Comparison of ENCODE assay signal across 9 mouse cellular contexts in genomic region chr12:103389348-103389727, GRCm38 (mm10). TPM values are rescaled to one million over a fixed set of nuclear protein-coding genes. Genes with fewer than 3 reads are reported as not detected.
DNase-seq lines count a peak whose midpoint lies in the region; ATAC-seq and TF ChIP-seq lines count a peak whose summit lies in the region.
"Had no signal": no experiment of that assay in that cellular context is flagged by ENCODE, and none has a peak within 500 bp of the region (broad histone marks: within the 10 kb centered on the region; RNA-seq: fewer than 3 reads in every experiment).

No protein-coding gene starts in this region.

- peaks cover 38% of the 10 kb centered on the region for H3K4me1 ChIP-seq in heart, embryonic 15.5 days (replicated peaks)
- H3K4me1 ChIP-seq in forebrain, postnatal 0 days (ENCODE audit: insufficient read depth) = peaks cover 5% of the 10 kb centered on the region; the same call in 1 of the 2 replicates

- no peaks in the 10 kb centered on the region for H3K36me3 ChIP-seq in heart, embryonic 15.5 days
- H3K36me3 ChIP-seq in forebrain, postnatal 0 days (ENCODE audit: insufficient read depth) = no peaks in the 10 kb centered on the region
- H3K36me3 ChIP-seq in macrophage (ENCODE audit: inconsistent target) = no peaks in the 10 kb centered on the region

- ATAC-seq in heart, embryonic 15.5 days (replicated peaks; ENCODE audit: insufficient number of reproducible peaks, insufficient read depth, low FRiP score, low read depth) = no peak
- no peak for ATAC-seq in forebrain, postnatal 0 days
- ATAC-seq in inflammation-experienced regulatory T-cells, adult 6 months = no peak

- no peak overlapping the region for H3K27ac ChIP-seq in heart, embryonic 15.5 days
- H3K27ac ChIP-seq in forebrain, postnatal 0 days (ENCODE audit: low read depth, low read length) = no peak overlapping the region
- H3K27ac ChIP-seq in macrophage = no peak overlapping the region

- no peaks in the 10 kb centered on the region for H3K79me2 ChIP-seq in macrophage (ENCODE audit: inconsistent target)

- no peak for TF ChIP-seq CTCF in forebrain, postnatal 0 days (IDR thresholded peaks at IDR 0.05; ENCODE audit: low read depth)

- peak overlapping the region; percentile 88 for H3K4me2 ChIP-seq in heart, embryonic 15.5 days
- peak overlapping the region; percentile 95 for H3K4me2 ChIP-seq in forebrain, postnatal 0 days (ENCODE audit: low read depth)

- WGBS in heart, embryonic 15.5 days = 53% methylated on average over 2 of the region's 2 CpGs
- WGBS in forebrain, postnatal 0 days = 65% methylated on average over 2 of the region's 2 CpGs
- 85% methylated on average over 2 of the region's 2 CpGs for WGBS in macrophage (ENCODE audit: missing documents)

- H3K27me3 ChIP-seq in heart, embryonic 15.5 days = no peaks in the 10 kb centered on the region
- H3K27me3 ChIP-seq in forebrain, postnatal 0 days (ENCODE audit: insufficient read depth, low read length) = no peaks in the 10 kb centered on the region

- H3K4me3 ChIP-seq in heart, embryonic 15.5 days = peak overlapping the region; percentile 88
- peak overlapping the region; percentile 73 for H3K4me3 ChIP-seq in forebrain, postnatal 0 days (ENCODE audit: low read depth, low read length)
- peak overlapping the region; percentile 34; the same call in 1 of the 2 replicates for H3K4me3 ChIP-seq in macrophage (ENCODE audit: inconsistent target)

- H3K9ac ChIP-seq in heart, embryonic 15.5 days = peak overlapping the region; percentile 89
- peak overlapping the region; percentile 77 for H3K9ac ChIP-seq in forebrain, postnatal 0 days

- H3K9me3 ChIP-seq in heart, embryonic 15.5 days (replicated peaks) = no peaks in the 10 kb centered on the region
- no peaks in the 10 kb centered on the region for H3K9me3 ChIP-seq in forebrain, postnatal 0 days (ENCODE audit: low read length)

- no peak for DNase-seq in heart, adult 11 months
- peak; percentile 30 for DNase-seq in MN1 (ENCODE audit: low spot score)
- DNase-seq in forebrain, postnatal 0 days = no peak
- no peak for DNase-seq in frontal cortex, postnatal 25 days (ENCODE audit: low spot score in 2 of 2)
- no peak for DNase-seq in thymus, adult 18-20 months

RNA-seq across cellular contexts. Expression of gene Otub2, which starts 0.9 kb away (rescaled TPM):
- 9.9 and 11.2 TPM in 2 replicates for polyA plus RNA-seq in heart, embryonic 15.5 days (2015; fragmentation: Nextera tagmentation; extraction: Ambion mirVana)
- total RNA-seq in forebrain, postnatal 0 days (2014; rRNA removed) = 22.2 and 26.5 TPM in 2 replicates
- 18.9 and 21.3 TPM in 2 replicates for polyA plus RNA-seq in forebrain, postnatal 0 days (2015; fragmentation: Nextera tagmentation; extraction: Ambion mirVana)
- total RNA-seq in macrophage (2018; cell fraction: chromatin; rRNA removed) = 1 to 10 TPM in 12 of 26 experiments, under 1 TPM in 10, not detected in 4; 0.21 to 2.7 (median 1.0) TPM
- total RNA-seq in macrophage (2018; cell fraction: cytosol; rRNA removed) = 1 to 10 TPM in 12 of 26 experiments, under 1 TPM in 14; 0.19 to 2.1 (median 0.87) TPM
- 1 to 10 TPM in 13 of 26 experiments, under 1 TPM in 12, not detected in 1; 0.25 to 2.1 (median 1.0) TPM for total RNA-seq in macrophage (2018; cell fraction: nucleus; rRNA removed)
- polyA plus RNA-seq in macrophage (2018) = 0.64 to 1.1 TPM (median 0.80 TPM) in 3 replicates
- polyA plus RNA-seq in inflammation-experienced regulatory T-cells, adult 6 months (2017; shearing (Covaris generic)) = 1 to 10 TPM; 1.3 to 2.3 (median 1.9) TPM

RNA-seq across cellular contexts. Expression of gene 9330161L09Rik, which starts 18.3 kb away (rescaled TPM):
- 0.19 and 0.42 TPM in 2 replicates for polyA plus RNA-seq in heart, embryonic 15.5 days (2015; fragmentation: Nextera tagmentation; extraction: Ambion mirVana)
- total RNA-seq in forebrain, postnatal 0 days (2014; rRNA removed) = 5.1 and 11.8 TPM in 2 replicates
- polyA plus RNA-seq in forebrain, postnatal 0 days (2015; fragmentation: Nextera tagmentation; extraction: Ambion mirVana) = 0.82 and 1.3 TPM in 2 replicates
- 10 to 100 TPM in 5 of 26 experiments, 1 to 10 TPM in 21; 3.2 to 14.5 (median 6.1) TPM for total RNA-seq in macrophage (2018; cell fraction: chromatin; rRNA removed)
- 1 to 10 TPM in 1 of 26 experiments, under 1 TPM in 24, not detected in 1; 0.15 to 1.1 (median 0.51) TPM for total RNA-seq in macrophage (2018; cell fraction: cytosol; rRNA removed)
- total RNA-seq in macrophage (2018; cell fraction: nucleus; rRNA removed) = 1 to 10 TPM; 1.2 to 7.3 (median 3.5) TPM
- polyA plus RNA-seq in macrophage (2018) = 0.57 TPM in 1 of 3 replicates, not detected in the others
- 1 to 10 TPM in 2 of 3 experiments, not detected in 1; 1.1 TPM for polyA plus RNA-seq in inflammation-experienced regulatory T-cells, adult 6 months (2017; shearing (Covaris generic))

RNA-seq across cellular contexts. Expression of gene Asb2, which starts 33.5 kb away (rescaled TPM):
- polyA plus RNA-seq in heart, embryonic 15.5 days (2015; fragmentation: Nextera tagmentation; extraction: Ambion mirVana) = 194 and 219 TPM in 2 replicates
- 1.6 and 2.1 TPM in 2 replicates for total RNA-seq in forebrain, postnatal 0 days (2014; rRNA removed)
- 1.5 and 1.6 TPM in 2 replicates for polyA plus RNA-seq in forebrain, postnatal 0 days (2015; fragmentation: Nextera tagmentation; extraction: Ambion mirVana)
- 1 to 10 TPM in 7 of 26 experiments, under 1 TPM in 4, not detected in 15; 0.33 to 2.5 (median 1.1) TPM for total RNA-seq in macrophage (2018; cell fraction: chromatin; rRNA removed)
- total RNA-seq in macrophage (2018; cell fraction: cytosol; rRNA removed) = 1 to 10 TPM in 9 of 26 experiments, under 1 TPM in 15, not detected in 2; 0.06 to 2.9 (median 0.88) TPM
- 1 to 10 TPM in 9 of 26 experiments, under 1 TPM in 7, not detected in 10; 0.47 to 8.6 (median 1.1) TPM for total RNA-seq in macrophage (2018; cell fraction: nucleus; rRNA removed)
- 0.29 to 2.1 TPM (median 0.47 TPM) in 3 replicates for polyA plus RNA-seq in macrophage (2018)
- 10 to 100 TPM; 22.5 to 68.5 (median 47.2) TPM for polyA plus RNA-seq in inflammation-experienced regulatory T-cells, adult 6 months (2017; shearing (Covaris generic))
- total RNA-seq: neutrophil, adult 5-6 weeks had no signal

RNA-seq across cellular contexts. Expression of gene Ddx24, which starts 36.3 kb away (rescaled TPM):
- polyA plus RNA-seq in heart, embryonic 15.5 days (2015; fragmentation: Nextera tagmentation; extraction: Ambion mirVana) = 56.9 and 79.8 TPM in 2 replicates
- 140 and 175 TPM in 2 replicates for total RNA-seq in forebrain, postnatal 0 days (2014; rRNA removed)
- 169 and 173 TPM in 2 replicates for polyA plus RNA-seq in forebrain, postnatal 0 days (2015; fragmentation: Nextera tagmentation; extraction: Ambion mirVana)
- total RNA-seq in macrophage (2018; cell fraction: chromatin; rRNA removed) = 100 to 1,000 TPM; 121 to 228 (median 167) TPM
- total RNA-seq in macrophage (2018; cell fraction: cytosol; rRNA removed) = 100 to 1,000 TPM in 13 of 26 experiments, 10 to 100 TPM in 13; 79.7 to 146 (median 105) TPM
- total RNA-seq in macrophage (2018; cell fraction: nucleus; rRNA removed) = 100 to 1,000 TPM in 25 of 26 experiments, 10 to 100 TPM in 1; 98.0 to 178 (median 141) TPM
- 84.0 to 115 TPM (median 91.2 TPM) in 3 replicates for polyA plus RNA-seq in macrophage (2018)
- 100 to 1,000 TPM; 232 to 344 (median 235) TPM for polyA plus RNA-seq in inflammation-experienced regulatory T-cells, adult 6 months (2017; shearing (Covaris generic))

RNA-seq across cellular contexts. Expression of gene Ifi27, which starts 44.7 kb away (rescaled TPM):
- 38.0 and 54.9 TPM in 2 replicates for polyA plus RNA-seq in heart, embryonic 15.5 days (2015; fragmentation: Nextera tagmentation; extraction: Ambion mirVana)
- 13.2 and 19.1 TPM in 2 replicates for total RNA-seq in forebrain, postnatal 0 days (2014; rRNA removed)
- 22.1 and 26.5 TPM in 2 replicates for polyA plus RNA-seq in forebrain, postnatal 0 days (2015; fragmentation: Nextera tagmentation; extraction: Ambion mirVana)
- total RNA-seq in macrophage (2018; cell fraction: chromatin; rRNA removed) = 100 to 1,000 TPM in 8 of 26 experiments, 10 to 100 TPM in 18; 13.8 to 156 (median 36.4) TPM
- total RNA-seq in macrophage (2018; cell fraction: cytosol; rRNA removed) = 10 to 100 TPM in 25 of 26 experiments, 1 to 10 TPM in 1; 9.7 to 91.7 (median 42.8) TPM
- 100 to 1,000 TPM in 6 of 26 experiments, 10 to 100 TPM in 18, 1 to 10 TPM in 2; 7.8 to 126 (median 30.5) TPM for total RNA-seq in macrophage (2018; cell fraction: nucleus; rRNA removed)
- 46.8 to 77.9 TPM (median 73.3 TPM) in 3 replicates for polyA plus RNA-seq in macrophage (2018)
- polyA plus RNA-seq in inflammation-experienced regulatory T-cells, adult 6 months (2017; shearing (Covaris generic)) = 100 to 1,000 TPM; 291 to 440 (median 388) TPM

Comparison
In these comparisons a context has a peak if more than half of its experiments do, and no peak if none do; other contexts are left out.
1. H3K4me3 ChIP-seq: peak in every context shown above with its lines; median percentile 88 in heart, embryonic 15.5 days; 73 in forebrain, postnatal 0 days; 34 in macrophage.